Comparison of ENCODE assay signal across 8 mouse cellular contexts in genomic region chr2:181863791-181864535, GRCm38 (mm10). TPM values are rescaled to one million over a fixed set of nuclear protein-coding genes. Genes with fewer than 3 reads are reported as not detected.
DNase-seq lines count a peak whose midpoint lies in the region; ATAC-seq lines count a peak whose summit lies in the region.

Gene Polr3k, plus strand, starts transcription at chr2:181864337.

- peak within 1 kb of the TSS; percentile 81 for H3K4me3 ChIP-seq in forebrain, embryonic 14.5 days (ENCODE audit: low read depth, low read length)
- H3K4me3 ChIP-seq in neural tube, embryonic 15.5 days (replicated peaks) = peak within 1 kb of the TSS; percentile 70

- peaks cover 13% of the 10 kb centered on the region for H3K36me3 ChIP-seq in forebrain, embryonic 14.5 days (ENCODE audit: control insufficient read depth, insufficient read depth, low read length)
- peaks cover 8% of the 10 kb centered on the region for H3K36me3 ChIP-seq in neural tube, embryonic 15.5 days

- WGBS in forebrain, embryonic 14.5 days = under 1% methylated on average over 35 of the region's 35 CpGs
- under 1% methylated on average over 35 of the region's 35 CpGs for WGBS in neural tube, embryonic 15.5 days

- H3K9ac ChIP-seq in forebrain, embryonic 14.5 days (ENCODE audit: low read length) = peak within 1 kb of the TSS; percentile 76
- peak within 1 kb of the TSS; percentile 76 for H3K9ac ChIP-seq in neural tube, embryonic 15.5 days (replicated peaks)

- ATAC-seq in forebrain, embryonic 14.5 days = peak; percentile 100
- peak; percentile 100 for ATAC-seq in neural tube, embryonic 15.5 days (ENCODE audit: low FRiP score)

- no peaks in the 10 kb centered on the region for H3K27me3 ChIP-seq in forebrain, embryonic 14.5 days (replicated peaks; ENCODE audit: control insufficient read depth, insufficient read depth, low read length)
- H3K27me3 ChIP-seq in neural tube, embryonic 15.5 days (replicated peaks) = no peaks in the 10 kb centered on the region

- peak; percentile 97 for DNase-seq in ES-CJ7 (ENCODE audit: low read depth, low spot score)
- DNase-seq in cerebellum, adult 11 months = peak; percentile 93
- DNase-seq in forebrain, embryonic 14.5 days (ENCODE audit: low spot score) = peak; percentile 99
- DNase-seq in heart, postnatal 14 days = peak; percentile 87 to 88
- DNase-seq in layer of hippocampus, adult 11-12 months (ENCODE audit: low spot score) = peak; percentile 97
- DNase-seq in lung, adult 18-20 months = peak; percentile 96
- peak; percentile 94 for DNase-seq in testis, postnatal 14 days (ENCODE audit: low spot score)

- no peaks in the 10 kb centered on the region for H3K9me3 ChIP-seq in forebrain, embryonic 14.5 days (replicated peaks; ENCODE audit: control insufficient read depth, low read length)
- H3K9me3 ChIP-seq in neural tube, embryonic 15.5 days (replicated peaks) = no peaks in the 10 kb centered on the region

- H3K4me1 ChIP-seq in forebrain, embryonic 14.5 days (ENCODE audit: control insufficient read depth, insufficient read depth, low read length) = peaks cover 10% of the 10 kb centered on the region
- peaks cover 22% of the 10 kb centered on the region for H3K4me1 ChIP-seq in neural tube, embryonic 15.5 days

- H3K4me2 ChIP-seq in forebrain, embryonic 14.5 days (ENCODE audit: low read length) = peak within 1 kb of the TSS; percentile 85
- peak within 1 kb of the TSS; percentile 80 for H3K4me2 ChIP-seq in neural tube, embryonic 15.5 days

- intact Hi-C loops in heart, postnatal 14 days (cut with DNase I) = no loop called here

- H3K27ac ChIP-seq in forebrain, embryonic 14.5 days (ENCODE audit: low read depth, low read length) = peak within 1 kb of the TSS; percentile 90
- peak within 1 kb of the TSS; percentile 88 for H3K27ac ChIP-seq in neural tube, embryonic 15.5 days (replicated peaks)

RNA-seq across cellular contexts. Expression of gene Polr3k, which starts in this region (rescaled TPM):
- polyA plus RNA-seq in forebrain, embryonic 14.5 days (2014; fragmentation: Nextera tagmentation; extraction: Ambion mirVana) = 102 and 108 TPM in 2 replicates
- total RNA-seq in heart, postnatal 14 days (2021) = 10 to 100 TPM; 10.9 to 11.0 TPM
- polyA plus RNA-seq in neural tube, embryonic 15.5 days (2015; fragmentation: Nextera tagmentation; extraction: Ambion mirVana) = 74.2 and 76.2 TPM in 2 replicates

Comparison
In these comparisons a context has a peak if more than half of its experiments do, and no peak if none do; other contexts are left out.
1. Peak in every context shown above with its lines: DNase-seq, ATAC-seq, H3K4me3 ChIP-seq and H3K27ac ChIP-seq.